Mouse (Mus musculus): ENCODE data around the gene Myof.

DNA sequence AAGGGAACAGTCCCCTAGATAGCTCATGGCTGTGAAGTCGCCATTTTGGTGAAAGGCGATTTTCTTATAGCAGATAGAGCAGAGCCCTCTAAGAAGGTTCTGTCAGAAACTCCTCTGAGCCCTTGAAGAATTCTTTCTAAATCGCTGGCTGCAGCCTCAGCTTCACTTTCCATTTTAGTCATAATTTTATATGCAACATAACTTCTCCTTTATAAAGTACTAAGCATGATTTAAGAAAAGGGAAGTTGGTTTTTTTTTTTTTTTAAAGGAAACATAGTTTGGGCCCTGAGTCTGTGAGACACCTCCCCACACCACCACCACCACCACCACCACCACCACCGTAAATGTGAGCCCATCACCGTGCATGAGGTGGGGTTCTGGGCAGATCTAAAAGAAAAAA is 80.0 kb downstream of the Myof start:
- no peak for TF ChIP-seq POLR2A (IDR thresholded peaks at IDR 0.05; ENCODE audit: low read depth, low read length)
- no peak for TF ChIP-seq CTCF (IDR thresholded peaks at IDR 0.05; ENCODE audit: borderline replicate concordance, insufficient read depth, low read length)

Measured in embryonic fibroblast, embryonic 13.5 days (primary cell).